Mouse (Mus musculus) megakaryocyte progenitor cell, adult 5-6 weeks (primary cell): ENCODE measurements around the gene Pgam1. TPM values are rescaled to one million over a fixed set of nuclear protein-coding genes. Genes with fewer than 3 reads are reported as not detected.
"Not testable (repeated sequence)": the region's sequence is repeated elsewhere in the genome, so short reads cannot be mapped to it uniquely, and the experiment has no call there.

ENCODE experiments used
- ATAC-seq: replicated peaks from 2 replicates; pipeline ENCODE4 v1.8.0; 2016; ENCODE audit warnings: mild to moderate bottlenecking, moderate TSS enrichment, inconsistent platforms; ENCODE audit not compliant: poor library complexity
- total RNA-seq, 2 experiments: library from RNA; stranded (forward) in 1 of 2; stranded (reverse) in 1 of 2; fragments of 157-497, 149-512 nt in 1 of 2; fragments of 200-1000 nt in 1 of 2; gene quantifications; 2 replicates each; pipeline versions ENCODE4 v1.2.3 to v1.2.4; 2015 to 2017

Pgam1 gene
- total RNA-seq, 2 experiments from 2014 or later = 472 to 1,044 TPM

GRCm38 (mm10) chr19:41908736-41909135 is 3.0 kb upstream of the Pgam1 start:
- ATAC-seq = no peak

GRCm38 (mm10) chr19:41910396-41910795 is 1.3 kb upstream of the Pgam1 start:
- ATAC-seq = no peak

GRCm38 (mm10) chr19:41912121-41913080 is 678 bp downstream of the Pgam1 start:
- ATAC-seq = no peak

- peak; percentile 40 for ATAC-seq
These were observed 2.3 kb downstream of the Pgam1 start for GRCm38 (mm10) chr19:41913774-41914591.

- not testable (repeated sequence) for ATAC-seq
These were observed 2.8 kb downstream of the Pgam1 start for GRCm38 (mm10) chr19:41914592-41914882.

GRCm38 (mm10) chr19:41915294-41915693 is 3.6 kb downstream of the Pgam1 start:
- ATAC-seq = no peak

- ATAC-seq = peak; percentile 70
These were observed 5.1 kb downstream of the Pgam1 start for GRCm38 (mm10) chr19:41916853-41917252.

- ATAC-seq = no peak
These were observed 7.7 kb downstream of the Pgam1 start for GRCm38 (mm10) chr19:41919471-41919870.

GRCm38 (mm10) chr19:41920412-41921067 is 8.8 kb downstream of the Pgam1 start:
- ATAC-seq = no peak

GRCm38 (mm10) chr19:41932686-41933085 is 21.0 kb downstream of the Pgam1 start:
- peak; percentile 70 for ATAC-seq

- ATAC-seq = peak; percentile 96
These were observed 21.7 kb downstream of the Pgam1 start, which contains the start of the genes Exosc1 and Zdhhc16 for GRCm38 (mm10) chr19:41933179-41934086. Gene Exosc1 (minus strand): TSS chr19:41933423. Gene Zdhhc16 (plus strand): TSS chr19:41933480.

- no peak for ATAC-seq
These were observed 22.4 kb downstream of the Pgam1 start for GRCm38 (mm10) chr19:41934124-41934523.

GRCm38 (mm10) chr19:41935921-41936320 is 24.2 kb downstream of the Pgam1 start:
- ATAC-seq = no peak

- no peak for ATAC-seq
These were observed 26.8 kb downstream of the Pgam1 start for GRCm38 (mm10) chr19:41938539-41938938.

GRCm38 (mm10) chr19:41943841-41944240 is 32.1 kb downstream of the Pgam1 start:
- no peak for ATAC-seq

- peak; percentile 63; the same call in 1 of the 2 replicates for ATAC-seq
These were observed 40.6 kb downstream of the Pgam1 start for GRCm38 (mm10) chr19:41952287-41952686.

GRCm38 (mm10) chr19:41953574-41953973 is 41.9 kb downstream of the Pgam1 start:
- ATAC-seq = no peak
